Mouse (Mus musculus): ENCODE data around the gene Smbd1. TPM values are rescaled to one million over a fixed set of nuclear protein-coding genes. Genes with fewer than 3 reads are reported as not detected.
A peak's percentile ranks its signal among the peaks of the same experiment; 100 is the strongest.

Smbd1 gene
- polyA plus RNA-seq, 1 experiment from 2014 or later = not detected

GRCm38 (mm10) chr16:32807408-32808185, 2.7 kb downstream of the Smbd1 start:
- Histone ChIP-seq H3K9me3 (ENCODE audit: control insufficient read depth, low read depth, low read length) (no peaks in the 10 kb centered on the region), H3K27ac (ENCODE audit: low read length) (no peak overlapping the region), H3K36me3 (ENCODE audit: control insufficient read depth, insufficient read depth, low read length) (no peaks in the 10 kb centered on the region), H3K4me1 (ENCODE audit: control insufficient read depth, insufficient read depth, low read length) (peaks cover 16% of the 10 kb centered on the region; the same call in 1 of the 2 replicates), H3K4me2 (replicated peaks; ENCODE audit: low read depth, low read length) (no peak overlapping the region), H3K9ac (replicated peaks; ENCODE audit: low read depth, low read length) (no peak overlapping the region), H3K27me3 (ENCODE audit: control insufficient read depth, insufficient read depth, low read length) (no peaks in the 10 kb centered on the region), H3K4me3 (ENCODE audit: low read depth, low read length) (no peak overlapping the region)
- WGBS = 53% methylated on average over 8 of the region's 8 CpGs
- ATAC-seq (ENCODE audit: insufficient number of reproducible peaks, insufficient read depth, low FRiP score, low read depth) = peak; percentile 62; the same call in 1 of the 2 replicates

- no peak overlapping the region for H3K4me2 ChIP-seq (replicated peaks; ENCODE audit: low read depth, low read length)
These were observed 5.1 kb downstream of the Smbd1 start for GRCm38 (mm10) chr16:32805151-32805550.

GRCm38 (mm10) chr16:32803901-32804300, 6.4 kb downstream of the Smbd1 start:
- WGBS = 33% methylated on average over 5 of the region's 5 CpGs
- ATAC-seq (ENCODE audit: insufficient number of reproducible peaks, insufficient read depth, low FRiP score, low read depth) = no peak

More at GRCm38 (mm10) chr16:32805151-32805550, 5.1 kb downstream of the Smbd1 start:
- H3K4me1 ChIP-seq (ENCODE audit: control insufficient read depth, insufficient read depth, low read length) = peaks cover 16% of the 10 kb centered on the region; the same call in 1 of the 2 replicates
- no peak for ATAC-seq (ENCODE audit: insufficient number of reproducible peaks, insufficient read depth, low FRiP score, low read depth)
- H3K27ac ChIP-seq (ENCODE audit: low read length) = no peak overlapping the region
- no peaks in the 10 kb centered on the region for H3K36me3 ChIP-seq (ENCODE audit: control insufficient read depth, insufficient read depth, low read length)
- H3K9me3 ChIP-seq (ENCODE audit: control insufficient read depth, low read depth, low read length) = no peaks in the 10 kb centered on the region
- 70% methylated on average over 7 of the region's 7 CpGs for WGBS
- no peaks in the 10 kb centered on the region for H3K27me3 ChIP-seq (ENCODE audit: control insufficient read depth, insufficient read depth, low read length)
- H3K4me3 ChIP-seq (ENCODE audit: low read depth, low read length) = no peak overlapping the region
- no peak overlapping the region for H3K9ac ChIP-seq (replicated peaks; ENCODE audit: low read depth, low read length)

GRCm38 (mm10) chr16:32803252-32803853, 6.9 kb downstream of the Smbd1 start:
- Histone ChIP-seq H3K9me3 (ENCODE audit: control insufficient read depth, low read depth, low read length) (no peaks in the 10 kb centered on the region), H3K9ac (replicated peaks; ENCODE audit: low read depth, low read length) (no peak overlapping the region), H3K27me3 (ENCODE audit: control insufficient read depth, insufficient read depth, low read length) (no peaks in the 10 kb centered on the region), H3K36me3 (ENCODE audit: control insufficient read depth, insufficient read depth, low read length) (no peaks in the 10 kb centered on the region), H3K27ac (ENCODE audit: low read length) (no peak overlapping the region), H3K4me1 (ENCODE audit: control insufficient read depth, insufficient read depth, low read length) (peaks cover 16% of the 10 kb centered on the region; the same call in 1 of the 2 replicates), H3K4me2 (replicated peaks; ENCODE audit: low read depth, low read length) (no peak overlapping the region), H3K4me3 (ENCODE audit: low read depth, low read length) (no peak overlapping the region)
- 0 out of 2 replicates have a peak, but pooled peaks have one; percentile 24 for ATAC-seq (ENCODE audit: insufficient number of reproducible peaks, insufficient read depth, low FRiP score, low read depth)
- WGBS = 42% methylated on average over 6 of the region's 6 CpGs

More at GRCm38 (mm10) chr16:32803901-32804300, 6.4 kb downstream of the Smbd1 start:
- no peak overlapping the region for H3K9ac ChIP-seq (replicated peaks; ENCODE audit: low read depth, low read length)
- H3K9me3 ChIP-seq (ENCODE audit: control insufficient read depth, low read depth, low read length) = no peaks in the 10 kb centered on the region
- no peak overlapping the region for H3K4me2 ChIP-seq (replicated peaks; ENCODE audit: low read depth, low read length)
- no peak overlapping the region for H3K4me3 ChIP-seq (ENCODE audit: low read depth, low read length)
- peaks cover 16% of the 10 kb centered on the region; the same call in 1 of the 2 replicates for H3K4me1 ChIP-seq (ENCODE audit: control insufficient read depth, insufficient read depth, low read length)
- no peaks in the 10 kb centered on the region for H3K27me3 ChIP-seq (ENCODE audit: control insufficient read depth, insufficient read depth, low read length)
- no peak overlapping the region for H3K27ac ChIP-seq (ENCODE audit: low read length)
- no peaks in the 10 kb centered on the region for H3K36me3 ChIP-seq (ENCODE audit: control insufficient read depth, insufficient read depth, low read length)

DNA sequence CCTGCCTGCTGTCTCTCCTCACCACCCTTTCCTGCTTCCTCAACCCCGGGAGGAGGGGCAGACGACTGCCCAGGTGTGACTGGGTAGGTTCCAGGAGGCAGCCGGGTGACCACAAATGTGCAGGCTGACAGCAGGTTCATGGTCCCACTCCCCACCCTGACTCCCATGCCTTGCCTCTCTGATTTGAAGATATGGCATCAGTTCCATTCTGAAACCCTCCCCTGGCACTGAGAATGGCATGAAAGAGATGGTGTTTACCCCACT, 12.9 kb downstream of the Smbd1 start, which contains the start of gene Muc20:
Gene Muc20 (minus strand): TSS at position 10 of the 264 bp plus-strand sequence.
- H3K36me3 ChIP-seq (ENCODE audit: control insufficient read depth, insufficient read depth, low read length) = no peaks in the 10 kb centered on the region
- no peak within 1 kb of the TSS for H3K27ac ChIP-seq (ENCODE audit: low read length)
- no peak within 1 kb of the TSS for H3K4me2 ChIP-seq (replicated peaks; ENCODE audit: low read depth, low read length)
- H3K27me3 ChIP-seq (ENCODE audit: control insufficient read depth, insufficient read depth, low read length) = no peaks in the 10 kb centered on the region
- 57% methylated on average over 3 of the region's 3 CpGs for WGBS
- H3K4me1 ChIP-seq (ENCODE audit: control insufficient read depth, insufficient read depth, low read length) = no peaks in the 10 kb centered on the region
- no peaks in the 10 kb centered on the region for H3K9me3 ChIP-seq (ENCODE audit: control insufficient read depth, low read depth, low read length)
- H3K4me3 ChIP-seq (ENCODE audit: low read depth, low read length) = no peak within 1 kb of the TSS
- H3K9ac ChIP-seq (replicated peaks; ENCODE audit: low read depth, low read length) = no peak within 1 kb of the TSS
- no peak for ATAC-seq (ENCODE audit: insufficient number of reproducible peaks, insufficient read depth, low FRiP score, low read depth)

DNA sequence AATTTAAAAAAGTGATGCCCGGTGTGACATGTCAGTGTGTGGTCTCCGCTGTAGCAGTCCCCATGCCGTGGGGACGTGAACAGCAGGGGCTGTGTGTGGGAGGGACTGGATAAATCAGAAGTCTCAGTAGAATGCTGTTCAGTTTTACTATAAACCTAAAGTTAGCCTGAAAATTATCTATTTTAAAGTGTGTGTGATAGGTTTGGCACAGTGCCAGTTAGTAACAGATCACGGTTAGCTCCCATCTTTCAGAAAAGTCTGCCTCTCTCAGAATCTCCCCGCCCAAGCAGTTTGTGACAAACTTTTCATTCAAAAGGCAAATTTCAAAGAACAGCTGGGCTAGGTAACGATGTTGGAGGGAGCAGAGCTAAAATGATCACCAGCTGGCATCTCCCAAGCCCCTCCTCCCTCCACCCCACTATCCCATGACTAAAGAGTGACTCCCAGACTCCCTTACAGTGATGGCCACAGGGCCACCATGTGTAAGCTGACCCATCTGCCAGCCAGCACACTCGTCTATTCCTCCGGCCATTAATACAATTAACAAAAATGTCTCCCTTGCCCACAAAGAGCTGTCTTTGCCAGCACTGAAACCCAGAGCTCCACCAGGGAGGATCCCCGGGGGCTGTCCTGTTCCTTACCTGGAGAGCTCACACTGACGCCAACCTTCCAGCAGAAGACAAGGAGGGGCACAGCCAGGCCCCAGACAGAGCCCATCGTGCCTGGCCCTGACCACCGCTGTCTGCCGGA, 13.4 kb downstream of the Smbd1 start:
- no peak overlapping the region for H3K27ac ChIP-seq (ENCODE audit: low read length)
- no peak overlapping the region for H3K9ac ChIP-seq (replicated peaks; ENCODE audit: low read depth, low read length)
- no peaks in the 10 kb centered on the region for H3K4me1 ChIP-seq (ENCODE audit: control insufficient read depth, insufficient read depth, low read length)
- no peak overlapping the region for H3K4me2 ChIP-seq (replicated peaks; ENCODE audit: low read depth, low read length)
- no peaks in the 10 kb centered on the region for H3K36me3 ChIP-seq (ENCODE audit: control insufficient read depth, insufficient read depth, low read length)
- no peaks in the 10 kb centered on the region for H3K9me3 ChIP-seq (ENCODE audit: control insufficient read depth, low read depth, low read length)
- H3K27me3 ChIP-seq (ENCODE audit: control insufficient read depth, insufficient read depth, low read length) = no peaks in the 10 kb centered on the region
- 58% methylated on average over 14 of the region's 14 CpGs for WGBS
- no peak for ATAC-seq (ENCODE audit: insufficient number of reproducible peaks, insufficient read depth, low FRiP score, low read depth)
- no peak overlapping the region for H3K4me3 ChIP-seq (ENCODE audit: low read depth, low read length)

- Histone ChIP-seq H3K9ac (replicated peaks; ENCODE audit: low read depth, low read length) (no peak overlapping the region), H3K4me3 (ENCODE audit: low read depth, low read length) (no peak overlapping the region), H3K27ac (ENCODE audit: low read length) (no peak overlapping the region), H3K27me3 (ENCODE audit: control insufficient read depth, insufficient read depth, low read length) (no peaks in the 10 kb centered on the region), H3K4me2 (replicated peaks; ENCODE audit: low read depth, low read length) (no peak overlapping the region), H3K4me1 (ENCODE audit: control insufficient read depth, insufficient read depth, low read length) (no peaks in the 10 kb centered on the region), H3K36me3 (ENCODE audit: control insufficient read depth, insufficient read depth, low read length) (no peaks in the 10 kb centered on the region), H3K9me3 (ENCODE audit: control insufficient read depth, low read depth, low read length) (no peaks in the 10 kb centered on the region)
- ATAC-seq (ENCODE audit: insufficient number of reproducible peaks, insufficient read depth, low FRiP score, low read depth) = no peak
- 78% methylated on average over 1 of the region's 1 CpGs for WGBS
These were observed 15.1 kb downstream of the Smbd1 start for GRCm38 (mm10) chr16:32795177-32795576.

- 90% methylated on average over 5 of the region's 5 CpGs for WGBS
- Histone ChIP-seq H3K9ac (replicated peaks; ENCODE audit: low read depth, low read length) (no peak overlapping the region), H3K27ac (ENCODE audit: low read length) (no peak overlapping the region), H3K4me2 (replicated peaks; ENCODE audit: low read depth, low read length) (no peak overlapping the region), H3K9me3 (ENCODE audit: control insufficient read depth, low read depth, low read length) (no peaks in the 10 kb centered on the region), H3K4me3 (ENCODE audit: low read depth, low read length) (no peak overlapping the region), H3K4me1 (ENCODE audit: control insufficient read depth, insufficient read depth, low read length) (no peaks in the 10 kb centered on the region), H3K27me3 (ENCODE audit: control insufficient read depth, insufficient read depth, low read length) (no peaks in the 10 kb centered on the region), H3K36me3 (ENCODE audit: control insufficient read depth, insufficient read depth, low read length) (no peaks in the 10 kb centered on the region)
- ATAC-seq (ENCODE audit: insufficient number of reproducible peaks, insufficient read depth, low FRiP score, low read depth) = no peak
These were observed 20.2 kb downstream of the Smbd1 start for GRCm38 (mm10) chr16:32790056-32790455.
